Mouse (Mus musculus) heart, postnatal 36 days (tissue): ENCODE measurements at regions not wholly inside any gene's neighbourhood (a gene's known extent, or its start where the extent isn't known, plus 50 kb on each side); places are given as distances from the start of the nearest gene placed in this dataset.
A peak's percentile ranks its signal among the peaks of the same experiment; 100 is the strongest.

ENCODE experiments used
- DNase-seq, 2 experiments: peaks; one replicate each; pipeline ENCODE4 v3.0.0; 2021 to 2022
- intact Hi-C: fragments of 180-260 bp; cut with DNase I; formaldehyde crosslinking; loops from one replicate; pipeline ENCODE4 v1.15.1; 2025

DNA sequence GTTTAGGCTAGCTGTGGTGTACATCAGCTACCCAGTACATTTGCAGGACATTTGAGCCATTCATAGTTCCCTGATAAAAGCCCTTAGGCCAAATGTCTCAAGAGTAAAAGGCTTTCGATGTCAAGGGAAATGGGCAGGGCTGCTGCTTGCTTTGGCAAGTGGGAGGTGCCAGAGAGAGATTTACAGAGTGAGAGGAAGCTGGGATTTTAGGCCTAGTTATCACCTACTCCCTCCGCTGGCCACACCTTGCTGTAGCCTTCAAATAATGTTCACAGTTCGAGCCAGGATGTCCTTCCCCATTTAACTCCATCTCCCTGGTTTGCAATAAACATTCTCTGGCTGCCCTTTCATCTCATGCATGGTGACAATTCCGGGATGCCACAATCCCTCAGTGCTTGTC lies 527.2 kb upstream of the Btbd3 start:
- DNase-seq, result no peak
- intact Hi-C loops, result no loop called here

DNA sequence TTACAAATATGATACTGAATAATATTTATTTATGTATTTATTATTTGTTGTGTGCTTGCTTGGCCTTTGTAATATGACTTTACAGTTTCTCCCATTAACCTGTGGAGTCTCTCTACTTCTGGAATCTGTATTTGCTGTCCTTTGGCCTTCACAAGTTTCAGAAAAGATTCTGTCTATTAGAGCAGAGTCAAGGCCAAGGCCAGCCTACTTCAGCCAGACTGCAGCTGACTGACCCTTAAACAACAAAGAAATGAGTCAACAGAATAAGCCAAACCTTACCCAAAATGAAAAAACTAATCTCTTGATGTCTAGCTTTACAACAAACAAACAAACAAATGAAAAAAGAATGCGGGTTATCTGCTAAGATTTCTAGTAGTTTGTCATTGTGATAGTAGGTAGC lies 532.7 kb upstream of the Btbd3 start:
- no peak for DNase-seq
- intact Hi-C loops, result no loop called here

DNA sequence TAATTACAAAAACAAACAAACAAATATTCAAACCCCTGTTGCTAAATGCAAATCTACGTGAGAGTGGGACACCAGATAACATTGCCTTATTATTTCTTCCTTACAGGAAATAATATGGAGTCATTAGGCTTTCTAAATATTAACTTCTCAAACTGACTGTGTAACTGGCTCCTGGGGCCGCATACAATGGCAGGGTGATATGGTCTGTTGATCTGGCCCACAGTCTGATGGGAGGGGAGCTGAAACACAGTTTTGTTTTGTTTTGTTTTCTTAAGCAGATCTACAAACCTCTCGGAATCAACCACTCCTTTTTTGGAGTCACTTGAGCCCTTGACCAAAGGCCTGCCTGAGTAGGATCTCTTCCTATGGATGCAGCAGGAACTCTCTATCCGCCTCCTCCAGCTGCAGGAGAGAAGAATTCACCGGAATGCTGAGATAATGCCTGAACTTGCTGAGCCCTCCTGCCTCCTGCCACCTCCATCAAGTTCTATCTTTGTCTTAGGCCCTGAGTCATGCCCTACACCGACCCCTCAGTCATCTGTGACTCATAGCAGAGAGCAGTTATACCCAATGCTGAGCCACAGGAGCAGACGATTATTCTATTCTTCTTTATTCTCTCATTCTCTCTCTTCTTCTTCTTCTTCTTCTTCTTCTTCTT lies 534.5 kb upstream of the Btbd3 start:
- no peak for DNase-seq
- intact Hi-C loops, result no loop called here

DNA sequence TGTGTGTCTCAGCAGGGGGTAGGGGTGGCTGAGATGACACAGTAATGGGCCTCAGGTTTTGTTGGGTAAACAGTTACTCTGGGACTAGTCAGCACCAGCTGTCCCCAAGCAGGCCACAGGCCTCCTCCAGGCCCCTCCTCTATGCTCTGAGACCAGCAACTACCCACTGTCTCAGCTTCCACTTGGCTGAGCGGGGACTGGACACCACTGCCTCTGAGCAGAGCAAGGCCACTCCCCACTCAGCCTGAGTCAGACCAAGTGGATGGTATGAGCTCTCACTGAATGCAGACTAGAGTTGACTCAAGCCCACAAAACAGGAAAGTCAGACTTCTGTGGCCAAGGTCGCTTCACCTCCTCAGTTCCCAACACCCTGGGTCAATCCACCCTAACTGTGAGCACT lies 540.5 kb upstream of the Btbd3 start:
- no peak for DNase-seq
- intact Hi-C loops, result no loop called here

DNA sequence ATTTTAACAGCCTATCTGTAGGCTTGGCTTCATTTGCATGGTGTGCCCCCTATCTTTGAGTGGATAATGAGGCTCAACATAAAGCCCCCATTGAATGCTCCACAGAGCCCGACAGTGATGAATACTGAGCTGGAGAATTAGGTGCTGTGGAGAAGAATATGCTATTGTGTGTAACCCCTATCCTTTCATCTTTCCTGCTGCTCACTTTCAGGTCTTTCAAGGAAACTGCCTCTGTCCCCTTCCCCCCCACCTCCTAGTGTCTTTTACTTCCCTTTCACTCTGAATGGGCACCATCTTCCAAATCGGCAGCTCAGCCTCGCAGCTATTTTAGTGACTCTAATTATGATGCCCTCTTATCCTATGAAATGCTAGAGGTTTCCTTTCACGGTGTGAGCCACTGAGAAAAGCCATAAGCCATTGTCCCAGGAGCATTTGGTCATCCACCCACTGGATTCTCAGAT lies 549.8 kb upstream of the Btbd3 start:
- no peak for DNase-seq
- intact Hi-C loops, result no loop called here

DNA sequence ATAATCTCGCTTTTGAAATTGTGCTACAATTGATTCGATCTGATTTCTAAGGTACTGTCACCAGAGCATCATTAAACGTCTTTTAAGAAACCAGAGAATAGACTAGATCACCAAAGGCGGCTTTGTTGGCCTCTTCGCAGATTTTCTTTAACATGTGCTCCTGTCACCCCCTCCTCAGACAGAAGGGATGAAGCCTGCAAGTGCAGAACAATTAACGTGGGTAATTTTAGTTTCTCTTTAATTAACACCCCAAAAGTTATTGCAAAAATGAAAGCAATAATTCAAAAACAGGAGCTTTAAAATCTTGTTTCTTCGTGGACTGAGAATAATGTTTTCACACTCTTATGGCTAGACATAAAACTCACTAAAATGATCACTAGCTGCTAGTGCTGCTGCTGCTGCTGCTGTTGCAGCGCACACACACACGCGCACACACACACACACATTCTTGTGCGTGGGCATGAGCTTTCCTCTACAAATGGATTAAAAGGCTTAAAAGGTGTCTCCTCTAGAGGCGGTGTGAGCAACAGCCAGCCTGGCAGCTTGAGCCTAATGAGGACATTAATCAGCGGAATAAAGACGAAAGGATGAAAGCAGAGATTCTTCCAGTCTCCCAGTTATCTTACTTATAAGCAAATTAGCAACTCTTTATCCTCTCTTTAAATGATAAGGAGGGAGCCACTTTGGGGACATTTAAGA lies 550.5 kb upstream of the Btbd3 start:
- intact Hi-C loops, result no loop called here
- DNase-seq, result no peak

DNA sequence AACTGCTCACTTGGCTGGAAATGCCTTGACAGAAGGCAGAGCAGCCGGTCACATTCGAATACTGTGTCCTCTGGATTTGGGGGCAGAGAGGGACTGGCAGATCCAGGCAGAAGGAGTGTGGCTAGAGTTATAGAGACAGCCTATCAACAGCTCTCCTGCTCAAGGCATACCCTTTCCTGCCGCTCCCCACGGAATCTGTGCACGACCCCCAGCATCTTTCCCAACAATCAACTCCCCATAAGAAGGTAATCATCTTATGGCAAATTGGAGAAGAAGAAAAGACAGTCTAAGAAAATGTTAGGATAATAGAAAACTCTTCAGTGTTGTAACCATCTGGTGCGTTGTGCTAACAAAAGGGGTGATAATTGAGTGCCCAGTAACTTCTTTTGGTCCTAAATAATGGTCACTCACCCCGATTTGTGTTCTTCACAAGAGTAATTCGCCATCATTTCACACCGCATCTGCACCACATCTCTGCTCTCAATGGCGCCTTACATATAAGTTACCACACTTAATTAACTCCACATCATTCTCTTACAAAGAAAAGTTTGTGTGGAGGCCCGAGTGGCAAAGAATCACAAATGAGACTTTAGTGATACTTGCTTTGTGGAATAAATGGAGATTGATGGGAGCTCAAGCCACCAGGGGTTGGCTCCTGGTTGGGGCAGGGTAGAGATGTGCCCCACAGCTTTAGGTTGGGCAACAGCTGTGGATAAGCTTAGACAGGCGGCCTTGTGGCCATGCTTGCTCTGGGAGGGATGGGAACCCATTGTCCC lies 551.2 kb upstream of the Btbd3 start:
- DNase-seq, result no peak
- intact Hi-C loops, result no loop called here

DNA sequence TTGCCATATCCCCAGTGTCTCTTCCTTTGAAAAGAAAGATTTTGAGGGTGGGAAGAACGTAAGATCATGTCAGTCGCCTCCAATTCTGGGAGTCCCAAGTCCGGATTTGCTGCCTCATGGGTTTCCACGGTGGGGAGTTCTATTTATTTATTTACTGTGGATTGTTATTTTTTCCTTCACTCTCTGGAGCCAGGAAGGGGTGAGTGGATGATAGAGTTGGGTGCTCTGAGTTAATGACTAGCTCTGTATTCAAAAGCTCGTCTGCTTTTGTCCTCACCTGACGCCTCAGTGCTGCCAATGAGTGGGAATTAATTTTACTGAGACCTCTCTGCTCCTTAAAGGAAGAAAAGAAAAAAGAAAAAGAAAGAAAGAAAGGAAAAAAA lies 551.8 kb upstream of the Btbd3 start:
- intact Hi-C loops, result no loop called here
- DNase-seq, result no peak

DNA sequence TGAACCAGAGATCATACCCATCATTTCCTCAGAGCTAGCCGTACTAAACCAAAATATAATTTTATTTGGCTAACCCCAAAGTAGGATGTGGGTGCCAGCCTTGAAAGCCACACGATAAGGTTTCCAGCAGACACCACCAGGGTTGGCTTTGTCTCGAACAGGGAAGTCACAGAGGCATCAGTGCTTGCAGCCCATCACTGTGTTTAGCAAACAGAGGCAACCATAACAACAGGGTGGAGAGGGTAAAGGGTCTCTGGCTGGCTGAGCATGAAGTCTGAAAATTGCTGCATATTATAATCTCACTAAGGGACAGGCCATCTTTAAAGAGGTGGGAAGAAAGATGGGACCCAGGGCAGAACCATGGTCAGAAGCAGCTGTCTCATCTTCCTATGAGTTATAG lies 552.3 kb upstream of the Btbd3 start:
- intact Hi-C loops, result no loop called here

DNA sequence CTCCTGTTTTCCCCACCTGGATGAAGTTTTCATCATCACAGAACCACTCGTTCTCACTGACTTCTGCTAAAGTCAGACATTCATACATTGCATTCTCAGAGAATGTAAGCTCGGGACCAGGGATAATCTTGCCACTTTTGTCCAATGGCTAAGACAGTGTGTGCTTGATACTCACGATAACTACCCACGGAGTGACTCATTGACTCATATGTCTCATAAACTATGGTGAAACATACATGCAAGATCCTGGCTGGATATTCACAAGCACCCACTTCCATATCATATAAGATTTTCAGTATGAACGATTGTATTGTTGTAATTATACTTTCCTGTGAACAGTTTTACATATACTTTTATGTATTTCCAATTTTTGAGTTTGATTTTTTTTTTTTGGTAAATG lies 560.5 kb upstream of the Btbd3 start:
- DNase-seq, result no peak
- intact Hi-C loops, result no loop called here

More for the DNA sequence above, 552.3 kb upstream of the Btbd3 start:
- DNase-seq, result no peak

DNA sequence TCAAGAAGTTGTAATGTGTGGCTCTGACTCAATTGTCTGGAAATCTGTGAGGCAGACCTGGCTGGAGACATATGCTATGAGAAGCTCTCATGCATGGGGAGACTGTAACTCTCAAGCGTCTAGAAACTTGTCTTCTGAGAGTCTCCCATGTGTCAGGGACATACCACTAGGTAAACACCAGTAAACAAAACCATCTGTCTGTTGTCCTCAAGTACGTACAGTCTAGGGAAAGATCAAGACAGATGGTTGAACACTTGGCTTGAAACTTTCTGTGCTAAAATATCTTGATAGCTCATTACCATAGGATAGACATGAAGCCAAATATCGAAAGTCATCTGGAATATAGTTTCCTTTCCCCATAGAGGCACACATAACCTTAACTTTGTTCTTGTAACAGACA lies 562.3 kb upstream of the Btbd3 start:
- no peak for DNase-seq
- intact Hi-C loops, result no loop called here

DNA sequence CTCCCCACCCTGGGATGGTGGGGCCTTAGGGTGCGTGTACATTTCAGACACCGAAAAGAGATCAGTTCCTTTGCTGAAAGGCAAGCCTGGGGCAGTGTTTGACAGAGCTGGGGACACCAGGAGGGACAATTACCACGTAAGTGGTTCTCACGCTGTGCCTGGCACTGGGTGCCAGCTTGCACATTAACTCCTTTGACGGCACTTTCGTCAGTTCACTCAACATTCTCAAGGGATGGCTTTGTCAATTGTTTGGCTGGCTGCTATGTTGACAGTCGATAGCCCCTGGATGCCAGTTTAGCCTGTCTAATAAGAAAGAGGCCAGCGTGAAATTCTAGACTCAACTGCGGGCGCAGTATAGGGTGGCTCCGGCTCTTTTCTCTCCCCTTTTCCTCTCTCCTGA lies 569.2 kb upstream of the Btbd3 start:
- intact Hi-C loops, result no loop called here
- DNase-seq, result no peak

DNA sequence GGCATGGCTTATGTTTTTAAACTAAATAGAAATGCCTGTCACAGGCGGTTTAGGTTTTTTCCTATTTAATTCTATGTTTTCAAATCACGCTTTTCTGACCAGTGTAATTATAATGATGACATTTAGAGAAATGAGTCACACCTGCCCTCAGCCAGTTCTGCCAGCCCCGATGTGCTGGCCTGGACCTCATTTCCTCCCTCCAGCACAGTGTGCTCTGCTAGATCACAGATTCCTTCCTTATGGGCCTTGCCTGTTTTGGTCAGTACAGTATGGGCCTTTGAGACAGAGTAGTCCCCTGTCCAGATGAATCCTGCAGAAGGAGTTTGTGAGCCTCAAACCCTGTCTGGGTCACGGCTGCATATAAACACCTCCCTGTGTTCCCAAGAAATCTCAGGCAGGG lies 569.6 kb upstream of the Btbd3 start:
- intact Hi-C loops, result no loop called here

DNA sequence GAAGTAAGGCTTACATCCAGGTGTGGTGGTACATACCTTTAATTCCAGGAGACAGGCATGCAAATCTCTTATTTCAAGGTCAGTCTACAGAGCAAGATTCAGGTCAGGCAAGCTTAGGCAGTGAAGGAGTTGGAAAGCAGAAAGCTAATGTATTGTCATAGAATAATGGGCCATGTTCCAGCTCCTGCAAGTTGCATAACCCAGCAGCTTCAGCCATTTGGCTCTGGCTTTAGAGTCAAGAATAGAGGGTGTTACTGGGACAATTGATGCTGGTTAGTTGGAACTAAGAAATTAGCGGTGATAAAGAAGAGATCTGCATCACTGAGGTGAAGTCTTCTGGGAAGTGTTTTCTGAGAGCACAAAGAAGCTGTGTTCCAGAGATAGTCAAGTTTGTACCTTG lies 565.3 kb upstream of the Jag1 start:
- DNase-seq, result no peak
- intact Hi-C loops, result no loop called here

More for the DNA sequence above, 569.6 kb upstream of the Btbd3 start:
- DNase-seq, result no peak

DNA sequence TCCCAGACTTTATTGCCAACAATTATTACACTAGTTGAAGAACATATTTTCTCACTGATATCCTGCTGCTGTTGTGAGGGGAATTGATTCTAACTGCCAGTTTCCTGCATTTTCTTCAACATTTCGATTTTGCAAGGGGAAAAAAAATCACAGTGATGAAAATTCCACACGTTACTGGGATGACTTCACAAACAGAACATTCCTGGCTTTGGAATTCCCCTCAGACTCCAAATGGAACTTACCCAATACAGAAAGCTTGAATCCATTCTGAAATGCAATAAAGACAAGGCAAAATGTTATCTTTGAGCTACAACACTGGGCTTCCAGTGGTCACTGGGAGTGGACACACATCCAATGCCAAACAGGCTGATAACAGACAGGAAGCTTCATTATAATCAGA lies 546.7 kb upstream of the Jag1 start:
- intact Hi-C loops, result loop anchor here (2.0 to 5.0 kb wide), 2 partner anchors 548 to 666 kb away; no protein-coding TSS in a partner anchor
- DNase-seq, result peak; percentile 6 to 35

DNA sequence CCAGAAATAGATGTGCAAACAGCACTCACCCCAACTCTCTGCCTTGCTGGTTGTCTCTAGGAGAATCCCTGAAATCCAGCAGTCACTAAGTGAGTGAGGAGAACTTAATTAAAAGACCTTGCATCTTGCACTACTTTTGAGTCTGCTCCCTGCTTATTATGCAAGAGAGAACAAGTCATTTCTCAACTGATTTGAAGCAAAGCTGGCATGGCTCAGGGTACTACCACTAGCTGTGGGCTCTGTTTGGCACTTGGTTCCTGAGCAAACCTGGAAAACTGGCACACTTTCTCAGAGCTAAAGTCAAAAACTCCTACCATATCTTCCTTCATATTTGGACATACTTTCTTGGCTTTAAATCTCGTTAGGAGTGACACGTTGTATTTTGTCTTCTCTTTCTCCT lies 545.8 kb upstream of the Jag1 start:
- intact Hi-C loops, result loop anchor here (2.0 to 5.0 kb wide), 2 partner anchors 547 to 665 kb away; no protein-coding TSS in a partner anchor

DNA sequence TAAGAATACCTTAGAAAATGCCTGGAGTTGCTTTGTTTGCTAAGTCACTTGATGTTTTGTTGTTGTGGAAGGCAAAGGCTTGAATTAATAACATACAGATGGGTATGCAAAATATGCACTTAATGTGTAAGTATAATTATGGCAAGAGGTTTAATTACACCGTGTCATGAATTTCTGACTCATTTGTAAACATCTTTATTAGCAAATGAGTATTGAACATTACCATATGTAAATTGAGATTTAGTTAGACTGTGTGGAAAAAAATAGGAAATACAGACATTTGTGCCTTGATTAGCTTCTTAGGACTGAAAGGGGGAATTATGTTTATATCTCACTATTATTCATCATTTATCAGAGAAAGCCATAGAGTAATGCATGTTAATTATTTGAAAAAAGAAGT lies 544.0 kb upstream of the Jag1 start:
- no peak for DNase-seq
- intact Hi-C loops, result loop anchor here (5.0 kb wide), 1 partner anchor 663 kb away; no protein-coding TSS in a partner anchor

More for the DNA sequence above, 545.8 kb upstream of the Jag1 start:
- no peak for DNase-seq

DNA sequence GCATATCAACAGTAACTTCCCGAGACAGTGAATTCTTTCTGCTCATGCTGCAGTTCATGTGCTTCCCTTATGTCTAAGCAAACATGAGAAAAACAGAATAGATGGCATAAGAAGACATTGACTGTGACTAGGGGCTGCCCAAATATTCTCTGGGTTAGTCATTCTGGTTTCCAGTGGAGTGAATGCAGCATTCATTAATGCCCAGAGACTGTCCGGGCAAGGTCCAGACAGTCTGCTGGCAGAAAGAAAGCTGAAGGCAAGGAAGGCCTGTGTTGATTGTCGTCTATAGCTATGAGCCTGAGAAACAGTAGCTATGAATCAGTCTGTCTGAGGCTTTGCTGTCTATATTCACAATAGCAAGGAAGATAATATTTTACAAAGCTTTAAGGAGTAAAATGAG lies 537.9 kb upstream of the Jag1 start:
- no peak for DNase-seq
- intact Hi-C loops, result no loop called here

DNA sequence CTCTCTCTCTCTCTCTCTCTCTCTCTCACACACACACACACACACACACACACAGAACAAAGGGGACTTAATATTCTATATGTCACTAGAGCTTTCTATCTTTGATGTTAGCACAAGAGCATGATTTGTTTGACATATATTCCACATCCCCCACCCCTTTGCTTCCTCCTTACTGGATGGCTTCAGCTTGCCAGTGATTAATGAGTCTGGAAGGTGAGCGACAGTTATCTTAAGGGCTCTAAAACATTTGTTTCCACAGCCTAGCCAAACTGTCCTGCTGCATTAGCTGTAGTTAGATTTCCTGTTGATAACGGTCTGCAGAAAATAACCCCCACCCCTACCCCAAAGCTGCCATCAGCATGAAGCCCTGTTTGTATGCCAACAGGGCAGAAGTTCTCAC lies 527.7 kb upstream of the Jag1 start:
- no peak for DNase-seq
- intact Hi-C loops, result no loop called here

DNA sequence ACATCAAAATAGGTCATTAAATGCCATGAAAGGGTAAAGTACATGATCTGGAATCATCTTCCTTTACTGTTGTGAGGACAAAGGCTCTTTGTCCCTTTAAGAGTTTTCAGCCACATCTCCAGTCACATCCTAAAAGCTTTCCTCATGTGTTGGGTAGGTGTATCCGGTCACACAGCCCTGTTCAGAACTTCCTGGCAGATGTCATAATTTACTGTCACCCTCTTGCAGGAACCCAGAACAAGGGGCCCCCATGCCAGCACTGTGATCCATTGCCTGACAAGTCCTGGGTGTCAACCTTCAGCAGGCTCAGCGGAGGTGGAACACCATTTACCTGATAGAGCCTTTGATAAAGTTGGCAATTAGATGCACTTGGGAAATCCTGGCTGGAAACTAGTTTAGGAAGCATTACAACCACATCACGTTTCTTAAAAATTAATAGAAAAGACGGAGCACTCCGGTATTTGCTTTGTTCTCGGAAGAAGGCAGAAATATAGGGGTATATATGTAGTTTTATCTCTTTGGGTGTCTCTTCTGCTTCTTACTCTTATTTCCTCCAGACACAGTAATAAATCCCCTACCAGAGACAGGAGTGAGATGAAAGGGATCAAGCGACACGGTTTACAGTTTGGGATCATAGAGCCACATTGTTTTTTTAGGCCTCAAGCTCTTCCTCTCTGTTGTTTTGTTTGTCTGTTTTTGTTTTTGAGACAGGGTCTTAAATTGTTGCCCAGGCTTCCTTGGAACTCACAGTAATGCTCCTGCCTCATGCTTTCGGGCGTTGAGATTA lies 527.0 kb upstream of the Jag1 start:
- intact Hi-C loops, result no loop called here

More for the DNA sequence above, 527.0 kb upstream of the Jag1 start:
- DNase-seq, result no peak
